Mouse (Mus musculus) liver, adult 2 months (tissue): ENCODE measurements at regions not wholly inside any gene's neighbourhood (a gene's known extent, or its start where the extent isn't known, plus 50 kb on each side); places are given as distances from the start of the nearest gene placed in this dataset.

ENCODE experiments used
- CTCF ChIP-seq: fragments of 200-500 bp; IDR thresholded peaks from 2 replicates; pipeline ENCODE4 v1.5.1; 2011; ENCODE audit warnings: low read depth, low read length, control low read depth
- POLR2A ChIP-seq: fragments of 200-500 bp; IDR thresholded peaks from 2 replicates; pipeline ENCODE4 v1.6.1; 2011; ENCODE audit warnings: low read length, control low read depth; ENCODE audit not compliant: insufficient read depth; ENCODE audit errors: extremely low read depth

- no peak for TF ChIP-seq POLR2A
- no peak for TF ChIP-seq CTCF
Observed at GRCm38 (mm10) chr17:83917781-83918180, 70.0 kb upstream of the Haao start.
